Mouse (Mus musculus): ENCODE data around the gene Fam185a. TPM values are rescaled to one million over a fixed set of nuclear protein-coding genes. Genes with fewer than 3 reads are reported as not detected.

The Fam185a gene
- polyA plus RNA-seq, 1 experiment from 2014 or later, result 4.1 TPM

DNA sequence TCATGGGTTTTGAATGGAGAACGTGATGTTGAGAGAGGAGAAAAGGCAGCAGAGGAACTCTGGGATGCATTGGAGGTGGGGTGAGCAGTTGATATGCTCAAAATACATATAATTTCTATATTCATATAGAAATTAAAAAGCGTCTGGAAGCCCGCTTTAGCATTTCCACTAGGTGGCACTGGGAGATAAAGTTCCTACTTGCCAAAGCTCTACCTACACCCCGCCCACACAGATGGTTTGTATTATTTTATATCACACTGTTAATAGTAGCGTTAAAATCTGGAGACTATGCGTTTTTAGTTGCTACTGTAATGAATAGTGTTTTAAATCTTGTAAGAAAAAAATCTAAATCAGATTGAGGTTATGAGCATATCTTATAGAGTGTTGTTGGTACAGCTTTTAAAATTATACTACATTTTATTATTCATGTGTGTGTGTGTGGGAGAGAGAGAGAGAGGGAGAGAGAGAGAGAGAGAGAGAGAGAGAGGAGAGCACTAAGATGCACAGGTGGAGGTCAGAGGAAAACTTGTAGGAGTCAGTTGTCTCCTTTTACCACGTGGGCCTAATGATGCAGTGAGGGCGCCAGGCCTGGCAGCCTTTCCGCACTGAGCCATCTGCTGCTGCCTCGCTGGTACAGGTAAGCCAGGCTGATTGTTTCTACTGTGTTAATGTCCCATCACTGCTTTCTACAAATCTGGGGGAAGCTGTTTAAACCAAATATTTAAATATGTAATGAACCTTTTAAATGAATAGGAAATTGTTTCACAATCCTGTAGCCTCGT lies 9.6 kb downstream of the Fam185a start:
- no peaks in the 10 kb centered on the region for H3K9me3 ChIP-seq (replicated peaks)
- peaks cover under 1% of the 10 kb centered on the region; the same call in 1 of the 2 replicates for H3K4me1 ChIP-seq (replicated peaks)
- H3K36me3 ChIP-seq, result peaks cover 1% of the 10 kb centered on the region; the same call in 1 of the 2 replicates
- no peak overlapping the region for H3K4me3 ChIP-seq (replicated peaks)
- no peak overlapping the region for H3K27ac ChIP-seq
- H3K4me2 ChIP-seq, result no peak overlapping the region
- no peaks in the 10 kb centered on the region for H3K27me3 ChIP-seq
- 75% methylated on average over 11 of the region's 11 CpGs for WGBS (ENCODE audit: insufficient replicate concordance)
- ATAC-seq (ENCODE audit: low read depth) (no peak), DNase-seq (no peak)
- no peak overlapping the region for H3K9ac ChIP-seq

DNA sequence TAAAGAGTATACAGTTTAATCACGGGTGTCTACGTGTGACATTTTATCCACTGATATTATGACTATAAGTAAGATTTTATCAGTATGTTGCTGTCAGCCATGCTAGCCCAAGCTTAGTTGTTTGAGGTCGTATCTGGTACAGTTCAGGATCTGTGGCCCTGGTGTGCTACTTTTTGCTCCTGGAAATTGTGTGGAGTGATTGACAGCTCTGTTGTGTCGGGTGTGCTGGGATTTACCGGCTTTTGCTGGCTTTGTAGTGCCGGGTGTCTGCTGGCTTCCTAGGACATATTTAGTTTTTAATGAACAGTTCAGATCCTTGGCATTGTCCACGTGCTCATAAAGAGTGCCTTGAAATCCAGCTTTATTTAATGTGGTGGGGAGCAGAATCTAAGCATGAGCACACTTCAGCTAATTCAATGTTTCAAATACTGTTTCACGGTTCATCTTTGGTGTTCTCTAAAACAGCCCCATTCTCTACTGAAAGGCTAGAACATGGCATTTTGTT lies 11.8 kb downstream of the Fam185a start:
- Histone ChIP-seq H3K36me3 (peaks cover 5% of the 10 kb centered on the region; the same call in 1 of the 2 replicates), H3K27ac (no peak overlapping the region), H3K9ac (no peak overlapping the region), H3K4me2 (no peak overlapping the region), H3K4me1 (replicated peaks) (no peaks in the 10 kb centered on the region), H3K27me3 (no peaks in the 10 kb centered on the region), H3K9me3 (replicated peaks) (no peaks in the 10 kb centered on the region), H3K4me3 (replicated peaks) (no peak overlapping the region)
- 77% methylated on average over 8 of the region's 8 CpGs for WGBS (ENCODE audit: insufficient replicate concordance)
- ATAC-seq (ENCODE audit: low read depth), result no peak
- no peak for DNase-seq

DNA sequence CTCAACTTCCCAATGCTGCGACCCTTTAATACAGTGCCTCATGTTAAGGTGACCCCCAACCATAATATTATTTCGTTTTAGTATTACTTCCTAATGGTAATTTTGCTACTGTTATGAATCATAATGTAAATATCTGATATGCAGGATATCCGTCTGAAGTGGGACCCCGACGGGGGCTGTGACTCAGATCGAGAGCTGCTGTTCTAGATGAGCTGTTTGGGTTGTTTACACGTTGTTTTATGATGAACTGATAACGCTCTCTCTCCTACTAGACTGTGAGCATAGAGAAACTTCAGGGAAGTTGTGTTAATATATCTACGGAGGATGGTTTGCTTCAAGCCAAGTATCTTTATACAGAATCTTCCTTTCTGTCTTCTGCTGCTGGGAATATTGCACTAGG lies 13.7 kb downstream of the Fam185a start:
- Histone ChIP-seq H3K27me3 (no peaks in the 10 kb centered on the region), H3K4me2 (no peak overlapping the region), H3K4me3 (replicated peaks) (no peak overlapping the region), H3K4me1 (replicated peaks) (no peaks in the 10 kb centered on the region), H3K36me3 (peaks cover 13% of the 10 kb centered on the region; the same call in 1 of the 2 replicates), H3K9me3 (replicated peaks) (no peaks in the 10 kb centered on the region), H3K9ac (no peak overlapping the region), H3K27ac (no peak overlapping the region)
- 81% methylated on average over 9 of the region's 9 CpGs for WGBS (ENCODE audit: insufficient replicate concordance)
- no peak for ATAC-seq (ENCODE audit: low read depth)
- no peak for DNase-seq

DNA sequence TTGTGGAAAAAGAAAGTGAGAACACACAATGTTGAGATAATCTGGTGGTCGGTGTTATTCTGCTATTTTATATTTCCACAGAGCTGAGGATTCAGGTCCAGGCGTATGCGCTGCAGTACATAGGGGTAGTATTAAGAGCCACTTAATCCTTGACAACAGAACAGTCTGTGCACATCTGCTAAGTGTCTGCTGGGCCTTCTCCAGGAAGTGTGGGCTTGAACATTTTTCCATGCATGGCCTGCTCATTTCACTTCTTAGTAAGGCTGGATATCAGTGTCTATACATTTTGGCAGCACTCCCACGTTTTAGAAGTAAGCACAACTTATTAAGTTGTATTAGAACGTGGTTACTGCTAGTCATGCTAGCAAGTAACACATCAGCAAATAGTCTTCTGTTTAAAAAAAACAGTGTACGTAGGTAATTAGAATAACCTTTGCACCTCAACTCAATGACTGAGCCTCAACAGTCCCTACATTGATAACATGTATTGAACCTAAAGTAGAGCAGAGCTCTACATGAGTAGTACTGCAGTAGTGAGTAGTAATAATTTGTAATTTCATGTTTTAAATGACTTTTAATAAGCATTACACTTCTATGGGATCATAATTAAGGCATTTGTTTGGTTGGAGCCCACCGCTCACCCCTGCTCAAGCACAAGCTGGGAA lies 14.8 kb downstream of the Fam185a start:
- Histone ChIP-seq H3K27me3 (no peaks in the 10 kb centered on the region), H3K36me3 (peaks cover 13% of the 10 kb centered on the region; the same call in 1 of the 2 replicates), H3K4me1 (replicated peaks) (no peaks in the 10 kb centered on the region), H3K4me2 (no peak overlapping the region), H3K9ac (no peak overlapping the region), H3K4me3 (replicated peaks) (no peak overlapping the region), H3K9me3 (replicated peaks) (no peaks in the 10 kb centered on the region), H3K27ac (no peak overlapping the region)
- ATAC-seq (ENCODE audit: low read depth) (no peak), DNase-seq (no peak)
- WGBS (ENCODE audit: insufficient replicate concordance), result 80% methylated on average over 7 of the region's 7 CpGs

DNA sequence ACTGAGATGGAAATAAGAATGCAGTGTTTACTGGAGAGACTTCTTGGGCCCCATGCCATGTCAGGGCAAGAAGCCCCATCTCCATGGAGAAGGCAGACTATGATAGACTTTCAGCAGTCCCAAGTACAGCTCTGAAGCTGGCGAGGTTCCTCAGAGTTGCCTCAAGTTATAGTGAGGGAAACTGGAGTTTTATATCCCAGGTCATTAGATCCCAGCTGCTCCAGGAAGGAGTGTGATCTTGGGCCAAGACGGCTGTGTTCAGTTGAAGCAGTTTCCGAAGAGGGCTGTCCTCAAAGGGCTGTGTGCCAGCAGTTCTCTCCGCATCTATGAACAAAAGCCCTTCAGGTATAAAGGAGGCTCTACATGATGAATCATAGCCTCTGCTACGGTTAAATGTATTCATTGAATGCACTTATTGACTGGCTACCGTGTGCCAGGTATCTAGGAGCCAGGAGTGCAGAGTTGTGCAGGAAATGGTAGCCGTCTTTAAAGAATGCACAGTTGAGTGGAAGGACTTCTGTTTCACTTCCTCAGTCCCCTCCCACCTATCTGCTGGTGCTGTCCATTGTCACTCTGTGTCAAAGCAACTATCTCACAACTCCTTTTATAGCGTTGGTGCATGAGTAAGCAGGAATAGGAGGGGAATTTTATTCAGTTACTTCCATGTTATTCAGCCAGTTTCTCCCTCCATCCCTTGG lies 16.2 kb downstream of the Fam185a start:
- ATAC-seq (ENCODE audit: low read depth) (no peak), DNase-seq (no peak)
- Histone ChIP-seq H3K27me3 (no peaks in the 10 kb centered on the region), H3K27ac (no peak overlapping the region), H3K4me3 (replicated peaks) (no peak overlapping the region), H3K36me3 (peaks cover 13% of the 10 kb centered on the region; the same call in 1 of the 2 replicates), H3K4me1 (replicated peaks) (no peaks in the 10 kb centered on the region), H3K9me3 (replicated peaks) (no peaks in the 10 kb centered on the region), H3K4me2 (no peak overlapping the region), H3K9ac (no peak overlapping the region)
- 70% methylated on average over 8 of the region's 8 CpGs for WGBS (ENCODE audit: insufficient replicate concordance)

DNA sequence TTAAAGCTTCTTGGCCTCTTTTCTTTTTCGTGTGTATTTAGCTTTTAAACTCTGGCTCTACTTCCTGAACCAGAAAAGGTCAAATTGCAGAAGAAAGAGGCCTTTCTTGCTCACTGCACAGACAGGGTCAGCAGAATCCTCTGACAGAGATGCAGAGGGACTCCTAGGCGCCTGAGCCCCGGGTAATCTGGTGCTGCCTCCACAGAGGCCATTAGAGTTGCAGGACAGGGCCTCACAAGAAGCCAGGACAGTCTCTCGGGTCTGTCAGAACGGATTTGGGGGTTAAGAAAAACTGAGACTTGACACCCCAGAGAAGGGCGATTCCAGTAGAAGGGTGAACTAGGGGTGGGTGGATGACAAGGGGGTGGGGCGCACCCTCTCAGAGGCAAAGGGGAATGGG lies 42.6 kb downstream of the Fam185a start:
- Histone ChIP-seq H3K9ac (no peak overlapping the region), H3K27me3 (no peaks in the 10 kb centered on the region), H3K27ac (no peak overlapping the region), H3K4me1 (replicated peaks) (no peaks in the 10 kb centered on the region), H3K4me3 (replicated peaks) (no peak overlapping the region), H3K4me2 (no peak overlapping the region), H3K36me3 (0 out of 2 replicates have a peak, but pooled peaks cover 5% of the 10 kb centered on the region), H3K9me3 (replicated peaks) (no peaks in the 10 kb centered on the region)
- no peak for ATAC-seq (ENCODE audit: low read depth)
- DNase-seq, result no peak
- 77% methylated on average over 7 of the region's 7 CpGs for WGBS (ENCODE audit: insufficient replicate concordance)

DNA sequence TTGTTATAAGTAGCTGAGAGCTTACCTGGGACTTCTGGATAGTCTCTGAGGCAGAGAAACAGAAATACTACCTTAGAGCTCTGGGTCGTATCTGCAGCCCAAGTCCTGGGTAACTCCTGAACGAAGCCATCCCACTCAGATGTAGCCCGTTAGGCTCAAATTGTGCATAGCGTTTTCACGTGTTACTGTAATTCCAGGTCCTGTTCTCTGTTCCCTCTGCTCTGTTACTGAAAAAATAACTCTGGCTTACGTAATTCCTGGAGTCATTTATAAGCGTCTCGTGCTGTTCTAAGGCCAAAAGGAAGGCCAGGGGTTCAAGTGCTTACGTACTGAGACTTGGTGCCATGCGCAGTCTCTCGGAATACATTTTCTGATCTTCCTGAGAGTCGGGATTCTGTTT lies 43.3 kb downstream of the Fam185a start:
- WGBS (ENCODE audit: insufficient replicate concordance), result 82% methylated on average over 12 of the region's 12 CpGs
- no peaks in the 10 kb centered on the region for H3K9me3 ChIP-seq (replicated peaks)
- H3K4me2 ChIP-seq, result no peak overlapping the region
- ATAC-seq (ENCODE audit: low read depth) (no peak), DNase-seq (no peak)
- no peaks in the 10 kb centered on the region for H3K4me1 ChIP-seq (replicated peaks)
- H3K27ac ChIP-seq, result no peak overlapping the region
- H3K36me3 ChIP-seq, result 0 out of 2 replicates have a peak, but pooled peaks cover 5% of the 10 kb centered on the region
- H3K9ac ChIP-seq, result no peak overlapping the region
- no peaks in the 10 kb centered on the region for H3K27me3 ChIP-seq
- H3K4me3 ChIP-seq (replicated peaks), result no peak overlapping the region

DNA sequence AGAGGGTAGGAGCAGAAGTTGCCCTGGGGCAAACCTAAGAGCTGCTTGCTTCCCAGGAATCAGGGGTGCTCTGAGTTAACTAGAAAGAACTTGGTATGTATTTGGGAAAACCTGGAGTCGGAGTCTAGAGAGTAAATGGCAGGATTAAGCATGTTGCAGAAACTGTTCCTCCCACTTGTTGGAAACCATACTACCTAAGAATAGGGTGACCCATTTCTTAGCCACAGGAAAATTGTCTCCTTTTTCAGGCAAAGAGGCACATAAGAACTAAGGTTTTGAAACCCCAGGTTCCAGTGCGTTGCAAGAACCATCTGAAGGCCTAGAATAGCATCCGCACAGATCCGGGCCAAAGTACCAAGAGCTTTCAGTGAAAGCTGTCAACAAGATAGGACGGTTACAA lies 53.7 kb downstream of the Fam185a start:
- H3K36me3 ChIP-seq, result peaks cover 15% of the 10 kb centered on the region
- H3K9me3 ChIP-seq (replicated peaks), result no peaks in the 10 kb centered on the region
- H3K9ac ChIP-seq, result no peak overlapping the region
- H3K4me1 ChIP-seq (replicated peaks), result no peaks in the 10 kb centered on the region
- ATAC-seq (ENCODE audit: low read depth), result no peak
- no peak for DNase-seq
- 85% methylated on average over 5 of the region's 5 CpGs for WGBS (ENCODE audit: insufficient replicate concordance)
- H3K27me3 ChIP-seq, result no peaks in the 10 kb centered on the region
- H3K4me3 ChIP-seq (replicated peaks), result no peak overlapping the region
- no peak overlapping the region for H3K27ac ChIP-seq
- H3K4me2 ChIP-seq, result no peak overlapping the region

DNA sequence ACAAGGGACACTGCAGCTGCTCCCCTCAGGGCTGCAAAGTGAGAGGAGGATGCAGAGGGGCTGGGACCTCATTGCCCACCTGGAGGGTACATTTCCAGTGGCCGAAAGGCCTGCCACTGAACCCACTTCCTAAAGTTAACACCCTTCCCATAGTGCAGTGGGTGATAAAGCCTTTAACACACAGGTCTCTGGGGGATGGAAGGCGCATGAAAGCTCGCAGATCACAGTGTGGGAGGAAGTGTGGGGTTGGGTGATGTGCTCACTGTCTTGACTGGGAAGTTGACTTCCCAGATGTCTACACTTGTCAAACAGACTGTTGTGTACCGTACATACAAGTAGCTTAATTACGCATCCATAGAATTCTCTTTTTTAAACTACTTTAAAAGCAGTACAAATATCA lies 55.0 kb downstream of the Fam185a start:
- Histone ChIP-seq H3K27me3 (no peaks in the 10 kb centered on the region), H3K27ac (no peak overlapping the region), H3K9ac (no peak overlapping the region), H3K9me3 (replicated peaks) (no peaks in the 10 kb centered on the region), H3K36me3 (peaks cover 15% of the 10 kb centered on the region), H3K4me3 (replicated peaks) (no peak overlapping the region), H3K4me1 (replicated peaks) (no peaks in the 10 kb centered on the region), H3K4me2 (no peak overlapping the region)
- ATAC-seq (ENCODE audit: low read depth) (no peak), DNase-seq (no peak)
- WGBS (ENCODE audit: insufficient replicate concordance), result 61% methylated on average over 5 of the region's 5 CpGs

DNA sequence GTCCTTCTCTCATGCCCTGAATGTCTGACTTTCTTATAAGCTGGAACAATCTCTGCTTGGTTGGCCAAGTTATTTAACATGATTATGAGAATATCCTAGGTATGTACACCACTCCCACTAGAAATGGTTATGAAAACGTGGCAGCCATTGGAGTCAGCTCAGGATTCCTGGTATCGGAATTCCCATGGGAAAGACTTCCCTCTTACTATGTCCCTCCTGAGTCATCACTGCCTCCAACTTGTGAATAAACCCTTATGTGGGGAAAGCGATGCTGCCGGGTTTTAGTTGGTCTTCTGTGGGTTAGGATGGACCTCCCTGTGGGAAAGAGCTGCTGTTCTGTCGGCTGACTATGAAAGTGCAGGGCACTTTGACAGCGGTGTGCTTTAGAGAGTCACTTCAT lies 56.8 kb downstream of the Fam185a start:
- no peak overlapping the region for H3K27ac ChIP-seq
- DNase-seq (no peak), ATAC-seq (ENCODE audit: low read depth) (no peak)
- H3K4me3 ChIP-seq (replicated peaks), result no peak overlapping the region
- peaks cover 15% of the 10 kb centered on the region for H3K36me3 ChIP-seq
- H3K4me2 ChIP-seq, result no peak overlapping the region
- H3K9ac ChIP-seq, result no peak overlapping the region
- H3K27me3 ChIP-seq, result no peaks in the 10 kb centered on the region
- no peaks in the 10 kb centered on the region for H3K4me1 ChIP-seq (replicated peaks)
- H3K9me3 ChIP-seq (replicated peaks), result no peaks in the 10 kb centered on the region
- WGBS (ENCODE audit: insufficient replicate concordance), result 79% methylated on average over 6 of the region's 6 CpGs

DNA sequence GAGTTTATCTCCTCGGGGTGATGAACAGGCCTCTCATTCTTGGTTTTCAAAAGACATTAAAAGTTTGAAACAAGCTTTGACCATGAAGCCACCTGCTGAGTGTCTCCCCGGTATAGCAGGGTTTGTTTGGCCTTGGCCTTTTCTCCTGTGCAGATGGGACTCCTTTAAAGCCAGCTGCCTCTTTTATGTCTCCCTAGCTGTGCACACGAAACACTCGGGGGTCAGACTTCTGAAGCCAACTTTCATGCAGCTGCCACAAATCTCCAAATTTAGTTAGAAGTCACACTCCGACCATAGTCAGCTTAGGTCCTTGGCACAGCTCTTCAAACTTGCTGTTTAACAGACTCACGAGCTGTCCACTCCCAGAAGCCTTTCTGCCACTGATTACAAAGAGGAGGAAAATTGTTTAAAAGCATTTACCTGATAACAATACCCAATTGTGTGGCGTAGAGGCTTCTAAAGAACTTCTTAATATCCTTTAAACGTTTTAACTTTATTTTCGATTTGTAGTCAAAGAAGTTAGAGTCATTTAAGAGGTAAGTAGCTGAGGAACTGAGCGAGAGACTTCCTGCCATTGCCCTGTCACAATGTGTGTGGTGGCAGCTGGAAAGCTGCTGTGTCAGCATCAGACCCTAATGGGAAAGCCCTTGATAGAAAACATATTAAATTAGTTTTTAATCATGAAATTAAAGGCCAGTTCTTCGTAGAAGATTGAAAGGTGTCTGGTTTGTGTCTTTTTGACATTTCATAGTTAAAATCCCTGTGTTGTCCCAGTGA lies 57.9 kb downstream of the Fam185a start:
- H3K27me3 ChIP-seq, result no peaks in the 10 kb centered on the region
- no peak overlapping the region for H3K4me2 ChIP-seq
- H3K4me3 ChIP-seq (replicated peaks), result no peak overlapping the region
- WGBS (ENCODE audit: insufficient replicate concordance), result 60% methylated on average over 11 of the region's 11 CpGs
- no peaks in the 10 kb centered on the region for H3K9me3 ChIP-seq (replicated peaks)
- H3K27ac ChIP-seq, result no peak overlapping the region
- no peaks in the 10 kb centered on the region for H3K4me1 ChIP-seq (replicated peaks)
- DNase-seq (no peak), ATAC-seq (ENCODE audit: low read depth) (no peak)
- peaks cover 15% of the 10 kb centered on the region for H3K36me3 ChIP-seq
- H3K9ac ChIP-seq, result no peak overlapping the region
